ENCODE assay signal across 24 mouse cellular contexts in genomic region chr16:43772766-43773165, GRCm38 (mm10). TPM values are rescaled to one million over a fixed set of nuclear protein-coding genes. Genes with fewer than 3 reads are reported as not detected.
"Had no signal": no experiment of that assay in that cellular context is flagged by ENCODE, and none has a peak within 500 bp of the region (broad histone marks: within the 10 kb centered on the region; RNA-seq: fewer than 3 reads in every experiment).

No protein-coding gene starts in this region.

- H3K9me3 ChIP-seq: liver, embryonic 13.5 days had no signal

- H3K27ac ChIP-seq: left cerebral cortex, adult 2 months; liver, embryonic 13.5 days had no signal

- DNase-seq: kidney, postnatal 10 days; kidney, postnatal 36 days; layer of hippocampus, postnatal 36 days; liver, embryonic 13.5 days; lung, adult 2 months; midbrain, embryonic 14.5 days; thymus, adult 18-20 months; thymus, postnatal 36 days had no signal

- H3K4me3 ChIP-seq: left cerebral cortex, adult 2 months; liver, embryonic 13.5 days had no signal

- H3K36me3 ChIP-seq: liver, embryonic 13.5 days had no signal

- H3K9ac ChIP-seq: liver, embryonic 13.5 days had no signal

- H3K4me1 ChIP-seq: liver, embryonic 13.5 days had no signal

- H3K4me2 ChIP-seq: liver, embryonic 13.5 days; midbrain, embryonic 11.5 days had no signal

- H3K27me3 ChIP-seq: liver, embryonic 13.5 days had no signal

RNA-seq across cellular contexts. Expression of gene Drd3, which starts 18.9 kb away (rescaled TPM):
- total RNA-seq: liver, adult 2 months; megakaryocyte progenitor cell, adult 5-6 weeks; megakaryocyte-erythroid progenitor cell, adult 5-6 weeks; midbrain, postnatal 0 days had no signal
- polyA plus RNA-seq: limb, embryonic 11.5 days; limb, embryonic 14.5 days; liver, adult 2 months; liver, embryonic 13.5 days; liver, embryonic 16.5 days; lung, adult 2 months; lung, embryonic 16.5 days; midbrain, embryonic 11.5 days; midbrain, embryonic 14.5 days; midbrain, postnatal 0 days; neural tube, embryonic 11.5 days; neural tube, embryonic 14.5 days; spleen, adult 2 months; stomach, embryonic 16.5 days; testis, adult 2 months; urinary bladder, adult 2 months had no signal
